Mouse (Mus musculus) limb, embryonic 14.5 days (tissue): ENCODE measurements around the gene Myh7. TPM values are rescaled to one million over a fixed set of nuclear protein-coding genes. Genes with fewer than 3 reads are reported as not detected.

Experiments
- ATAC-seq: fragments of 200-750 bp; cut with Nextera tagmentation; 2 replicates; pipeline ENCODE4 v1.8.0; 2017; ENCODE audit warnings: low read depth, moderate number of reproducible peaks, moderate TSS enrichment; ENCODE audit not compliant: low FRiP score
- DNase-seq: peaks from one replicate; pipeline ENCODE4 v3.0.0-alpha.2; 2015; ENCODE audit warnings: low spot score
- H3K27ac ChIP-seq: fragments of 300-500 bp; sonication (generic); replicated peaks from 2 replicates; pipeline ENCODE4 v1.5.1; 2014; ENCODE audit warnings: low read depth, mild to moderate bottlenecking, low read length, moderate library complexity, mixed read lengths
- H3K27me3 ChIP-seq: fragments of 300-500 bp; sonication (generic); 2 replicates; pipeline ENCODE4 v1.6.1; 2014; ENCODE audit warnings: low read length, mixed read lengths; ENCODE audit not compliant: control insufficient read depth, insufficient read depth
- H3K36me3 ChIP-seq: fragments of 300-500 bp; sonication (generic); 2 replicates; pipeline ENCODE4 v1.6.1; 2014; ENCODE audit warnings: mild to moderate bottlenecking, low read length, moderate library complexity, mixed read lengths; ENCODE audit not compliant: control insufficient read depth, insufficient read depth
- H3K4me1 ChIP-seq: fragments of 300-500 bp; sonication (generic); 2 replicates; pipeline ENCODE4 v1.6.1; 2014; ENCODE audit warnings: antibody characterized with exemption, low read length, mixed read lengths; ENCODE audit not compliant: control insufficient read depth, insufficient read depth
- H3K4me2 ChIP-seq: fragments of 300-500 bp; sonication (generic); replicated peaks from 2 replicates; pipeline ENCODE4 v1.6.1; 2014; ENCODE audit warnings: low read depth, mild to moderate bottlenecking, low read length, moderate library complexity; ENCODE audit not compliant: severe bottlenecking
- H3K4me3 ChIP-seq: fragments of 300-500 bp; sonication (generic); replicated peaks from 2 replicates; pipeline ENCODE4 v1.5.1; 2014; ENCODE audit warnings: low read length
- H3K9ac ChIP-seq: fragments of 300-500 bp; sonication (generic); 2 replicates; pipeline ENCODE4 v1.6.1; 2014; ENCODE audit warnings: mild to moderate bottlenecking, low read depth, low read length, moderate library complexity; ENCODE audit not compliant: severe bottlenecking
- H3K9me3 ChIP-seq: fragments of 300-500 bp; sonication (generic); 2 replicates; pipeline ENCODE4 v1.6.1; 2016; ENCODE audit warnings: low read length; ENCODE audit not compliant: control insufficient read depth
- POLR2A ChIP-seq: fragments of 200-500 bp; IDR thresholded peaks from 2 replicates; pipeline ENCODE4 v1.8.0; 2012; ENCODE audit warnings: inconsistent platforms, mild to moderate bottlenecking, moderate library complexity, borderline replicate concordance; ENCODE audit not compliant: insufficient read depth, insufficient read length; ENCODE audit errors: extremely low read depth
- WGBS: fragments of 180-500 bp; shearing (Covaris S2); extraction: QIAGEN DNeasy Blood & Tissue Kit; methylation state at CpG from one replicate; pipeline ENCODE4 v1.1.7; 2014; 5-methylcytosine and 5-hydroxymethylcytosine counted together
- polyA plus RNA-seq, 2 experiments: library from polyadenylated mRNA; depleted of rRNA in 1 of 2; stranded (reverse) in 1 of 2; unstranded in 1 of 2; fragments of >200 nt; fragmentation: Nextera tagmentation in 1 of 2; extraction: Ambion mirVana in 1 of 2; gene quantifications; 2 replicates each; pipeline versions ENCODE4 v1.2.1 to v1.2.3; 2012 to 2014

Gene Myh7
- polyA plus RNA-seq, 2 experiments, result 55.3 to 59.8 TPM

GRCm38 (mm10) chr14:54998680-54999079, 4.3 kb upstream of the Myh7 start:
- DNase-seq, result no peak

DNA sequence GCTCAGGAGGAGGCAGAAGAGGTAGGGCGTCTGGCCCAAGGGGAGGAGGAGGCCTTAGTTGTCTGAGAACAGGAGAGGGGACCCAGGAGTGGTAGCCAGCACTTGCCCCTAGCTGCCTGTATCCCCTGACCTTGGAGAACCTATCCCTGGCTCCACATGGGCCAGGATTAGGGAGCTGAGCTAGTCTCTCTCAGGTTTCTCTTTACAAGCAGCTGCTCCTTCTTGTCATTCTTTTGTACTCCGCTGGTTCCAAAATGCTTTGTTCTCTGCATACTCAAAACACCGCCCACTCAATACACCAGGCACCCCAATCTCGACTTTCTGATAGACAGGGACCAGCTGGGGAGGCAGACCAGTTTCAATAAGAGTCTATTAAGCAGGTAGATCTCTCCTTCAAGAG, 2.9 kb upstream of the Myh7 start:
- WGBS, result 55% methylated on average over 4 of the region's 4 CpGs
- Histone ChIP-seq H3K9ac (no peak overlapping the region), H3K4me2 (no peak overlapping the region), H3K36me3 (no peaks in the 10 kb centered on the region), H3K4me3 (no peak overlapping the region), H3K4me1 (no peaks in the 10 kb centered on the region), H3K27me3 (no peaks in the 10 kb centered on the region), H3K9me3 (no peaks in the 10 kb centered on the region), H3K27ac (no peak overlapping the region; the same call in 1 of the 2 replicates)
- peak; percentile 56 for DNase-seq
- no peak for TF ChIP-seq POLR2A
- peak; percentile 78 for ATAC-seq

More at GRCm38 (mm10) chr14:54998680-54999079, 4.3 kb upstream of the Myh7 start:
- ATAC-seq, result no peak
- Histone ChIP-seq H3K9me3 (no peaks in the 10 kb centered on the region), H3K4me1 (no peaks in the 10 kb centered on the region), H3K27ac (no peak overlapping the region), H3K4me2 (no peak overlapping the region), H3K36me3 (no peaks in the 10 kb centered on the region), H3K4me3 (no peak overlapping the region), H3K9ac (no peak overlapping the region), H3K27me3 (no peaks in the 10 kb centered on the region)
- no peak for TF ChIP-seq POLR2A

DNA sequence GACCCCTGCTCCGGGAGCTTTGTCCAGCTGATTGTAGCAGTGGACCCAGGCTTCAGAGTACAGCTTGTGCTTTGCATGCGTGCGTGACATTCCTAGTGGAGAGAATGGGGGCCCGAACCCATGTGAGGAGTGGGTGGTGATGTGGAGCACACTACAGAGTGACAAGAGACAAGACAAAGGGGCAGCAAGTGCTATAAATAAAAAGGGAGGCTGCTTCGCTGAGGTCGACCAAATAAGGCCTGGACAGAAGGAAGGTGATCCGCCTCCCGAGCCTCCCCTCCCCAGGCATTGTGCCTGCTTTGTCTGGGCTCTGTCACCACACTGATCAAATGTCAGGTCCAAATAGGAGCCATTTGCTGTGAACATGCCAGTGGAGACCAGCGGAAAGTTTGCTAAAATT, 2.4 kb upstream of the Myh7 start:
- 65% methylated on average over 9 of the region's 9 CpGs for WGBS
- H3K27me3 ChIP-seq, result no peaks in the 10 kb centered on the region
- H3K4me3 ChIP-seq, result no peak overlapping the region
- DNase-seq (no peak), ATAC-seq (peak; percentile 77)
- H3K9me3 ChIP-seq, result no peaks in the 10 kb centered on the region
- no peaks in the 10 kb centered on the region for H3K4me1 ChIP-seq
- no peak for TF ChIP-seq POLR2A
- no peaks in the 10 kb centered on the region for H3K36me3 ChIP-seq
- no peak overlapping the region for H3K9ac ChIP-seq
- H3K4me2 ChIP-seq, result no peak overlapping the region
- no peak overlapping the region; the same call in 1 of the 2 replicates for H3K27ac ChIP-seq

DNA sequence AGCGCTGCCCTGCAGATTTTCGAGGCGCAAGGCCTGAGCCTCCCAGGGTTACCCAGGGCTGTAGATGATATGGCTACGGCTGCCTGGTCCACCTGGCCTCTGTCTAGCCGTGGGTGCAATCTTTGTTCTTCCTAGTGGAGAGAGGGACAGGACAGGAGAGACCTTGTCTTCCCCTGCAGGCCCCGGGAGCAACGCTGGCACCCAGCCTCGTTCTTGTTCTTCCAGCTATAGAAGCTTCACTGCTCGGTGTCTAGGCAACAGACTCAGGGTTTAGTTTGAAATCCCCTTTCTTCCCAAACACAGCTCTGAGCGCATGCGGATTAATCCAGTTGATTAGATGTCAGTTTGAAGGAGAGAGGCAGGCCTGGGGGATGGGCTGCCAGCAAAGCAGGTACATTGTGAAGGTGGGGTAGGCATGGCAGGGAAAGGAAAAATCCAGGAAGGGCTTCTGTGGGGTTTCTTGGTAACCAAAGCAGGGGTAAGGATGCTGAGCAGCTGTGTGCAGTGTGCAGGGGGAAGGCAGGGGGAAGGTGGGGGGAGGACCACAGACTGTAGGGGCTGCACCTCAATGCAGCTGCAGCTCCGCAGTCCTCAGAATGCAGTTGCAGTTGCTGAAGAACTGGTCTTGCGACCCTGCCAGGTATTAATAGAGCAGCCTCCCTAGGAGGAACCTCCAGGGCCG, 1.2 kb upstream of the Myh7 start:
- no peaks in the 10 kb centered on the region for H3K4me1 ChIP-seq
- no peak overlapping the region; the same call in 1 of the 2 replicates for H3K27ac ChIP-seq
- WGBS, result 56% methylated on average over 14 of the region's 14 CpGs
- no peak for ATAC-seq
- no peak for DNase-seq
- H3K9me3 ChIP-seq, result no peaks in the 10 kb centered on the region
- H3K36me3 ChIP-seq, result no peaks in the 10 kb centered on the region
- no peak overlapping the region for H3K4me2 ChIP-seq
- H3K27me3 ChIP-seq, result no peaks in the 10 kb centered on the region
- H3K9ac ChIP-seq, result no peak overlapping the region
- no peak for TF ChIP-seq POLR2A
- H3K4me3 ChIP-seq, result no peak overlapping the region

GRCm38 (mm10) chr14:54994869-54995186, 402 bp upstream of the Myh7 start:
- Histone ChIP-seq H3K36me3 (no peaks in the 10 kb centered on the region), H3K27me3 (no peaks in the 10 kb centered on the region), H3K4me1 (no peaks in the 10 kb centered on the region), H3K9me3 (no peaks in the 10 kb centered on the region), H3K9ac (no peak overlapping the region), H3K4me3 (no peak overlapping the region), H3K27ac (no peak overlapping the region; the same call in 1 of the 2 replicates), H3K4me2 (no peak overlapping the region)
- ATAC-seq (no peak), DNase-seq (no peak)
- TF ChIP-seq POLR2A, result no peak
